Mouse (Mus musculus) lung, embryonic 16.5 days (tissue): Measurements from ENCODE around the gene Grhpr. TPM values are rescaled to one million over a fixed set of nuclear protein-coding genes. Genes with fewer than 3 reads are reported as not detected.
"Not testable (repeated sequence)": the region's sequence is repeated elsewhere in the genome, so short reads cannot be mapped to it uniquely, and the experiment has no call there.

ENCODE experiments used
- ATAC-seq: fragments of 200-750 bp; cut with Nextera tagmentation; 2 replicates; pipeline ENCODE4 v1.8.0; 2017; ENCODE audit warnings: low read depth, mild to moderate bottlenecking, moderate library complexity
- H3K27ac ChIP-seq: fragments of 300-500 bp; sonication (generic); 2 replicates; pipeline ENCODE4 v1.5.1; 2014; ENCODE audit warnings: mild to moderate bottlenecking, control low read depth, low read length
- H3K27me3 ChIP-seq: fragments of 300-500 bp; sonication (generic); 2 replicates; pipeline ENCODE4 v1.6.1; 2014; ENCODE audit warnings: low read depth, low read length, mixed read lengths; ENCODE audit not compliant: control insufficient read depth, insufficient read depth
- H3K36me3 ChIP-seq: fragments of 300-500 bp; sonication (generic); 2 replicates; pipeline ENCODE4 v1.6.1; 2014; ENCODE audit warnings: low read length; ENCODE audit not compliant: control insufficient read depth, insufficient read depth
- H3K4me1 ChIP-seq: fragments of 300-500 bp; sonication (generic); replicated peaks from 2 replicates; pipeline ENCODE4 v1.6.1; 2014; ENCODE audit warnings: low read length, mixed read lengths; ENCODE audit not compliant: control insufficient read depth, insufficient read depth
- H3K4me2 ChIP-seq: fragments of 300-500 bp; sonication (generic); 2 replicates; pipeline ENCODE4 v1.6.1; 2014; ENCODE audit warnings: low read depth, low read length, control low read depth
- H3K4me3 ChIP-seq: fragments of 300-500 bp; sonication (generic); 2 replicates; pipeline ENCODE4 v1.5.1; 2014; ENCODE audit warnings: mild to moderate bottlenecking, low read length, control low read depth
- H3K9ac ChIP-seq: fragments of 300-500 bp; sonication (generic); 2 replicates; pipeline ENCODE4 v1.6.1; 2014; ENCODE audit warnings: low read length, control low read depth
- H3K9me3 ChIP-seq: fragments of 300-500 bp; sonication (generic); 2 replicates; pipeline ENCODE4 v1.6.1; 2016; ENCODE audit warnings: low read length; ENCODE audit not compliant: control insufficient read depth
- WGBS: fragments of 180-500 bp; shearing (Covaris S2); extraction: QIAGEN DNeasy Blood & Tissue Kit; methylation state at CpG from one replicate; pipeline ENCODE4 v1.1.7; 2014; 5-methylcytosine and 5-hydroxymethylcytosine counted together
- polyA plus RNA-seq: library from polyadenylated mRNA; unstranded; fragments of >200 nt; fragmentation: Nextera tagmentation; extraction: Ambion mirVana; gene quantifications from 2 replicates; pipeline ENCODE4 v1.2.1, GENCODE M21; 2015

Gene Grhpr
- polyA plus RNA-seq, 1 experiment from 2014 or later = 57.6 TPM

DNA sequence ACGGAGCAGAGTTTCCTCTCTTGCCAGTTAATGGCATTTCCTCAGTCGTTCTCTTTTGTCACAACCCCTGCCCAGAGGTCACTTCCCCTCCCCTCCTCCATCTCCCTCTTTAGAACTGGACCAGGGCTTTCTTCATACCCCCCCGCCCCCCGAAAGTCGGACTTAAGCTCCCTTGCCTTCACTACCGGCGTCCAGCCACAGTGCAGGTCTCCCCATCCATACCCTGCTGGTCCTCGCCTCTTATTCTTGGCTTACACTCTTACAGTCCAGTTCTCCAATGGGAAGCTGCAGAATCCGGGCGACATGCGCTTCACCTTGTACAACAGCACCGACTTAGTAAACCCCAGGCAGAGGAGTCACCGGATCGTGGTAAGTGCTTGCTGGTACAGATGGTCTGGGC is 37.8 kb downstream of the Grhpr start:
- H3K4me2 ChIP-seq = peak overlapping the region; percentile 85
- no peaks in the 10 kb centered on the region for H3K36me3 ChIP-seq
- no peak overlapping the region for H3K27ac ChIP-seq
- peak overlapping the region; percentile 58 for H3K9ac ChIP-seq
- H3K27me3 ChIP-seq = no peaks in the 10 kb centered on the region
- no peak for ATAC-seq
- no peaks in the 10 kb centered on the region for H3K9me3 ChIP-seq
- WGBS = 1% methylated on average over 14 of the region's 14 CpGs
- H3K4me1 ChIP-seq = peaks cover 13% of the 10 kb centered on the region
- H3K4me3 ChIP-seq = peak overlapping the region; percentile 57

DNA sequence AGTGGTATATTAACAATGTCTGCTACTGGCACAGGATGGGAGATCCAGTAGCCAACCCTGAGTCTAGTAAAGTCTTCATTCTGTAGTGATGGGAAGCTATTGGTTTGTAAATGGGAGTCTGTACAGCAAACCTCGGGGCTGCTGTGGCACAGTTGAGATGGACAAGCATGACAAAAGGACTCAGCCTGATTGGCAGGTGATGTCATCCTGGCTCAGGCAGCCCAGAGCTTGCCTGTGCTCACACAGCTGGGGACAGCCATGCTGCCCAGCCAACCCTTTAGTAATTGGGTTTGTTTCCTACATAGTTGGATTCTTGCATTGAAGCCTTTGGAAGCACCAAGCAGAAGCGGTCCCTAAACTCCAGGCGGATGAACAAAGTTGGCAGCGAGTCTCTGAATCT is 45.3 kb downstream of the Grhpr start:
- no peak overlapping the region for H3K4me2 ChIP-seq
- no peaks in the 10 kb centered on the region for H3K9me3 ChIP-seq
- no peaks in the 10 kb centered on the region for H3K27me3 ChIP-seq
- H3K9ac ChIP-seq = no peak overlapping the region
- H3K27ac ChIP-seq = no peak overlapping the region
- no peaks in the 10 kb centered on the region for H3K4me1 ChIP-seq
- H3K36me3 ChIP-seq = peaks cover 9% of the 10 kb centered on the region; the same call in 1 of the 2 replicates
- WGBS = 94% methylated on average over 4 of the region's 4 CpGs
- no peak overlapping the region for H3K4me3 ChIP-seq
- no peak for ATAC-seq

DNA sequence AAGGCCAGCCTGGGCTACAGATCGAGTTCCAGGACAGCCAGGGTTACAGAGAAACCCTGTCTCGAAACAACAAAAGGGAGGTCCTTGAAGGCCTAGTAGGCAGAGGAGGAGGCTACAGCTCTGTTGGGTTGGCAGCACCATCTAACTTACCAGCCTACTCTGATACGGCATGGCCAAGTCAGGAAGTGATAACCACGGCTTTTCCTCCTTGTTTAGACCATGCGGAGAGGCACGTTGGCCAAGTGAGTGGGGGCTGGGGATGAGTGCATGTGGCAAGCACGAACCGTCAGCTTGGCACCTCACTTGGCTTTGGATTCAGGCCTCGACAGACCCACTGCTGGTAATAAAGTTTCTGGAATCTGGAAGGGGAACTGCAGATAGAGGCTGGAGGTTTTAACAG is 51.4 kb downstream of the Grhpr start:
- Histone ChIP-seq H3K9me3 (no peaks in the 10 kb centered on the region), H3K36me3 (peaks cover 8% of the 10 kb centered on the region), H3K27ac (no peak overlapping the region), H3K4me2 (no peak overlapping the region), H3K9ac (no peak overlapping the region), H3K4me1 (peaks cover 3% of the 10 kb centered on the region; the same call in 1 of the 2 replicates), H3K27me3 (no peaks in the 10 kb centered on the region), H3K4me3 (no peak overlapping the region)
- 88% methylated on average over 9 of the region's 9 CpGs for WGBS
- ATAC-seq = no peak

DNA sequence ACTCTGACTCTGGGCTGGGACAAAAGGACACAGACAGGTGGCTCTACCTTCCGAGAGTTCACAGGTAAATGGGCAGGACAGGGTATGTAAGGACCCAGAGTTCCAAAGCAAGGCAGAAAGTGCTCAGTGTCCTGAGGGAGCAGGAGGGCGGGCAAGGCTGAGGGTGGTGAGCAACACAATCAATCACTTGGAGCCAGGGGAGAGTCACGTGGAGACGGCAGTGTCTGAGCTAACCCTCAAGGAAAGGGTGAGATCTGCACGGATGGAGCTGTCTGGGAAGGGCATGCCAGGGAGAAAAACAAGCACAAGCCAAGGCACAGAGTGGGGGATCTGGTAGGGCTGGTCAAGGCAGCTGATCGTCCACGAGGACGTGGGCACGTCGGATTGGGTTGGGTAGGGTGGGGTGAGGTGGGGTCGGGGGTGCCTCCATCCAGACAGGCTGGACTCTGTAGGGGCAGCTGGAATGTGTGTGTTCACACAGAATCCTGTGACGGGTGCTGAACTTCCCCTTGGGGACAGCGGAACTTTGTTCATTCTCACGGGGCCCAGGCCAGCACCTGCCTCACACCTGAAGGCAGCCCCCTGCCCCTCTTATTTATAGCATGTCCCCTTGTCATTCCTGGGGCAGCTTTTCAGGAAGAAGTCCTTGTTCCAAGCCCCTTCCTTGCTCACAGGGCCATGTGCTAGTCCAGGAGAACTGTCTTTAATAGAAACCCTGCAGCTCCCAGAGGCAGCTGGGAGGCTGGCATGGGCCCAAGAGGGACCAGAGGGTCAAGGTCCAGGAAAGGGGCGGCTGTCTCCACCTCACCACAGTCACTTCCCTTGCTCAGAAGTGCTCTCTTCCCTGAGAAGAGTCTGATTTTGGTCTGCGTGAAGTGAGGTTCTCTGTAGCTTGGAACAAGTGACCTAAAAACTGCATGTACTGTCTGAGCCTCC is 53.8 kb downstream of the Grhpr start:
- H3K27me3 ChIP-seq = no peaks in the 10 kb centered on the region
- no peaks in the 10 kb centered on the region for H3K9me3 ChIP-seq
- H3K27ac ChIP-seq = no peak overlapping the region
- no peak overlapping the region for H3K4me2 ChIP-seq
- 49% methylated on average over 16 of the region's 16 CpGs for WGBS
- H3K9ac ChIP-seq = no peak overlapping the region
- no peak overlapping the region for H3K4me3 ChIP-seq
- H3K4me1 ChIP-seq = peaks cover 3% of the 10 kb centered on the region; the same call in 1 of the 2 replicates
- ATAC-seq = peak; percentile 43
- peaks cover 8% of the 10 kb centered on the region for H3K36me3 ChIP-seq

DNA sequence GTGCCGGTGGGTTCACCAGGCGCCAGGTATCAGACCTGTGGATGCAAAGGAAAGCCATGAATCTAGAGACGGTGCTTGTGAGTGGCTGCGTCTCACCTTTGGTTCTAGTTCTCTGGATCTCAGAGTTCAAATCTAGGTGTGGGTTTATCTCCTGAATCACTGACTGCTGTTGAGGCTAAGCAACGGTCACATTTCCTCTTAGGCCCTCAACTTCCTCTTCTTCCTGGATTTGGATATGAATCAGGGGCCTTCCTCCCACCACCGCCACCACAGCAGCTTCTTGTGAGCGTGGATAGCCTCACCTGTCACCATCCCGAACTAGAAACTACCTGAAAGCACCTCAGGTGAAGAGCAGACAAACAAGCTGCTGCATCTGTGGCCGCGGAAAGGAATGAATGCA is 54.9 kb downstream of the Grhpr start:
- Histone ChIP-seq H3K4me2 (no peak overlapping the region), H3K9me3 (no peaks in the 10 kb centered on the region), H3K9ac (no peak overlapping the region), H3K27me3 (no peaks in the 10 kb centered on the region), H3K27ac (no peak overlapping the region), H3K4me3 (no peak overlapping the region), H3K4me1 (peaks cover 3% of the 10 kb centered on the region; the same call in 1 of the 2 replicates), H3K36me3 (peaks cover 6% of the 10 kb centered on the region; the same call in 1 of the 2 replicates)
- ATAC-seq = no peak
- WGBS = 84% methylated on average over 10 of the region's 10 CpGs

DNA sequence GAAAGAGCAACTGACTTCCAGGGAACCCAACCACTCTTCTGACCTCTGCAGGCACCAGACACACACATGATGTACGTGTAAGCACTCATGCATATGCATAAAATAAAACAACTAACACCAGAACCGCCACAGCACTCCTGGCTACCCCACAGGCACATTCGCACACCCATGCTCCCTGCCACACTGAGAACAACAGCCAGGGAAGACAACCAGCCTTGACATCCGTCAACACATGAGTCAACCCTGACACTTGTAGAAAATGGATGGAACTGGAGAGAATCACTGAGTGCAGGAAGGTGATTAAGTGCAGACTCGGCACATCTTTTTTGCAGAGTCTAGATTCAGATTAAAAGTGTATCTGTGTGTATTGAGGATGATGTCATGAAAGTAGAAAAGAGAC is 55.4 kb downstream of the Grhpr start:
- Histone ChIP-seq H3K9me3 (no peaks in the 10 kb centered on the region), H3K9ac (no peak overlapping the region), H3K27me3 (no peaks in the 10 kb centered on the region), H3K4me1 (peaks cover 3% of the 10 kb centered on the region; the same call in 1 of the 2 replicates), H3K36me3 (peaks cover 8% of the 10 kb centered on the region; the same call in 1 of the 2 replicates), H3K4me3 (no peak overlapping the region), H3K27ac (no peak overlapping the region), H3K4me2 (no peak overlapping the region)
- WGBS = 75% methylated on average over 5 of the region's 5 CpGs
- ATAC-seq = no peak

DNA sequence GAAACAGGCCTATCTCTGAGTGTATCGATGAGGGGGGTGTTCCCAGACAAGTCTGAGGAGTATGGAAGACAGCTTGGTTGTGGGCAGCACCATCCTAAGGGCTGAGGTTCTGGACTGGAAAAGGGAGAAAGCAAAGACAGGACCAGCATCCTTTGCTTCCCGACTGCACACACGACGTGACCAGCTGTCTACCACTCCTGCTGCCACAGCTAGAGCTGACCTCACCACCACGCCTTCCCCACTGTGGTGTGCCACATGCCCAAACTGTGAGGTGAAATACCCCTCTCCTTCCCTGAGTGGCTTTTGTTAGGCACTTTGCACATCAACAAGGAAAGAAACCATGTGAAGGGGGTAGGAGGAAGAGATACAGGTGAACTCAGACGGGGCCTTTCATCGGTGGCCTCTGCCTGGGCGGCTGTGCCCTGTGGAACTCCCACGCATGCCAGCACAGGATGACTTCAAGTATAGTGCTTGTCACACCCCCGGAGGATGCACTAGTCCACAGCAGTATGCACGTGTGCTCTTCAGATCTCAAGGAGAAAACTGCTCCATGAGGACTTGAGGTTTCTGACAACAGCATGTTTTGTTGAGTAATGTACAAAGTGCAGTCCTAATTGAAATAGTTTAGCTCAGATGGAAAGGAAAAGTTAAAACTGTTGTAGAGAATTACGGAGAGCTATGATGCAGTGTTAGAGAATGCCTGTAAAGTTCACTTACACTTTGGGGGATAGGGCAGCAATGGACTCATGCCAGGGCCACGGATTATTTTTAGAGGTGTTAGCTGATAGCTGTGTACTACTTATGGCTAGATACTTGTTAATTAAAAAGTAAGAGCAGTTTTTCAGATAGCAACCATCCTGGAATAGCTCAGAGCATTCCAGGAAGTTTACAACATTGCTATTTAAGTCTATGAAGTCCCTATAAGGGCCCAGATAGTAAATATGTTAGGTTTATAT is 56.5 kb downstream of the Grhpr start:
- 76% methylated on average over 13 of the region's 13 CpGs for WGBS
- H3K9ac ChIP-seq = no peak overlapping the region
- H3K9me3 ChIP-seq = no peaks in the 10 kb centered on the region
- H3K4me3 ChIP-seq = no peak overlapping the region
- no peak overlapping the region for H3K4me2 ChIP-seq
- H3K4me1 ChIP-seq = peaks cover 3% of the 10 kb centered on the region; the same call in 1 of the 2 replicates
- no peaks in the 10 kb centered on the region for H3K27me3 ChIP-seq
- H3K36me3 ChIP-seq = peaks cover 5% of the 10 kb centered on the region; the same call in 1 of the 2 replicates
- H3K27ac ChIP-seq = no peak overlapping the region
- ATAC-seq = peak; percentile 51; the same call in 1 of the 2 replicates

DNA sequence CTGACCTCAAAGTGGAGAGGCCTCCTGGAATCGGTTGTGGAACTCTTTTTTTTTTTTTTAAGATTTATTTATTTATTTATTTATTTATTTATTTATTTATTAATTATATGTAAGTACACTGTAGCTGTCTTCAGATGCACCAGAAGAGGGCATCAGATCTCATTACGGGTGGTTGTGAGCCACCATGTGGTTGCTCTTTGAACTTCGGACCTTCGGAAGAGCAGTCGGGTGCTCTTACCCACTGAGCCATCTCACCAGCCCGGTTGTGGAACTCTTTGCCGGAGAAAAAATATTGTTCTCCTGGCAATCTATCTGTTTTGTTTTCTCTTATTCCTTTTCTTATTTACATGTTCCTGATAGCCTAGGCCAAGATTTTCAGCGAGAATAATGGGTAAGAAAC is 57.7 kb downstream of the Grhpr start:
- H3K4me3 ChIP-seq, H3K4me1 ChIP-seq, H3K27ac ChIP-seq, H3K4me2 ChIP-seq, H3K27me3 ChIP-seq, ATAC-seq, H3K9me3 ChIP-seq, H3K9ac ChIP-seq, H3K36me3 ChIP-seq: not testable (repeated sequence)
- WGBS = 58% methylated on average over 8 of the region's 8 CpGs

DNA sequence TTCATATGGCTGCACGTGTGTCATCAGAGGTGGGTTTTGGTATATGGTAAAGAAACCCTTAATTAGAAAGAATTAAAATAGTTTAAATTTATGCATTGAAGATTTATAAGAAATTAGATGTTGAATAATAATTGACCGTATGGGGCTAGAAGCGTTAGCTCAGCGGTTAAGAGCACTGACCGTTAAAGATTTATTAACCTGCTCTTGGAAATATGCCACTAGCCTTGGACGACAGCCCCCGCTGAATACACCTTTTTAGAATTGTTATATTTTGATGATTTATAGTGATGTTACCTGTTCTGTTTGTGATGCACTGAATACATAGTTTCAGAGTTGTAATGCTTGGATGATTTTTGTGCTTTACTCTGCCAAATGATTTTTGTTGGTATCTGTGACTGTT is 58.4 kb downstream of the Grhpr start:
- not testable (repeated sequence) for H3K36me3 ChIP-seq, H3K27ac ChIP-seq, ATAC-seq, H3K27me3 ChIP-seq, H3K9ac ChIP-seq, H3K4me1 ChIP-seq, H3K9me3 ChIP-seq, H3K4me2 ChIP-seq, H3K4me3 ChIP-seq
- WGBS = 87% methylated on average over 7 of the region's 7 CpGs
